Mouse (Mus musculus): Measurements from ENCODE around the gene Tbc1d22a. TPM values are rescaled to one million over a fixed set of nuclear protein-coding genes. Genes with fewer than 3 reads are reported as not detected.

Gene Tbc1d22a
- total RNA-seq, 1 experiment = 19.2 TPM

GRCm38 (mm10) chr15:86520201-86520600, 305.9 kb downstream of the Tbc1d22a start:
- no peak overlapping the region for H3K27ac ChIP-seq (ENCODE audit: insufficient read depth, low read depth, low read length, poor library complexity, severe bottlenecking)
- in situ Hi-C loops (cut with MboI; ENCODE audit: low sequenced_read_pairs in 2 of 2, unreplicated experiment in 2 of 2) = no loop called here
- H3K36me3 ChIP-seq (ENCODE audit: control insufficient read depth, insufficient read depth, low read length, poor library complexity, severe bottlenecking) = no peaks in the 10 kb centered on the region
- no peak overlapping the region for H3K4me3 ChIP-seq (ENCODE audit: insufficient read depth in 1 of 2, low read depth in 1 of 2, low read length in 2 of 2, poor library complexity in 1 of 2, severe bottlenecking in 1 of 2)
- TF ChIP-seq ZNF384 (IDR thresholded peaks at IDR 0.05; ENCODE audit: low read depth, low read length) (no peak), HCFC1 (IDR thresholded peaks at IDR 0.05; ENCODE audit: borderline replicate concordance, insufficient read depth, low read length) (no peak), ZC3H11A (IDR thresholded peaks at IDR 0.05; ENCODE audit: borderline replicate concordance, low read depth, low read length) (no peak), CHD2 (IDR thresholded peaks at IDR 0.05; ENCODE audit: low read depth, low read length) (no peak), MAFK (IDR thresholded peaks at IDR 0.05; ENCODE audit: insufficient read depth, low read depth, low read length) (no peak)
- DNase-seq (ENCODE audit: low read depth, low spot score) = no peak
- H3K9me3 ChIP-seq (ENCODE audit: control insufficient read depth, insufficient read depth, low read depth, low read length) = no peaks in the 10 kb centered on the region
- no peak overlapping the region for H3K9ac ChIP-seq (ENCODE audit: insufficient read depth, low read depth, low read length, poor library complexity, severe bottlenecking)
- no peaks in the 10 kb centered on the region for H3K4me1 ChIP-seq (ENCODE audit: control insufficient read depth in 2 of 2, insufficient read depth in 2 of 2, low read length in 2 of 2, poor library complexity in 1 of 2)

GRCm38 (mm10) chr15:86535356-86535755, 321.1 kb downstream of the Tbc1d22a start:
- no peak for TF ChIP-seq HCFC1 (IDR thresholded peaks at IDR 0.05; ENCODE audit: borderline replicate concordance, insufficient read depth, low read length)
- TF ChIP-seq ZNF384 (IDR thresholded peaks at IDR 0.05; ENCODE audit: low read depth, low read length) = no peak
- TF ChIP-seq MAFK (IDR thresholded peaks at IDR 0.05; ENCODE audit: insufficient read depth, low read depth, low read length) = no peak
- TF ChIP-seq ZC3H11A (IDR thresholded peaks at IDR 0.05; ENCODE audit: borderline replicate concordance, low read depth, low read length) = no peak
- no peak for TF ChIP-seq CHD2 (IDR thresholded peaks at IDR 0.05; ENCODE audit: low read depth, low read length)
- H3K9me3 ChIP-seq (ENCODE audit: control insufficient read depth, insufficient read depth, low read depth, low read length) = no peaks in the 10 kb centered on the region
- no peak for DNase-seq (ENCODE audit: low read depth, low spot score)
- H3K4me1 ChIP-seq (ENCODE audit: control insufficient read depth in 2 of 2, insufficient read depth in 2 of 2, low read length in 2 of 2, poor library complexity in 1 of 2) = no peaks in the 10 kb centered on the region
- in situ Hi-C loops (cut with MboI; ENCODE audit: low sequenced_read_pairs in 2 of 2, unreplicated experiment in 2 of 2) = no loop called here
- no peak overlapping the region for H3K4me3 ChIP-seq (ENCODE audit: insufficient read depth in 1 of 2, low read depth in 1 of 2, low read length in 2 of 2, poor library complexity in 1 of 2, severe bottlenecking in 1 of 2)
- H3K9ac ChIP-seq (ENCODE audit: insufficient read depth, low read depth, low read length, poor library complexity, severe bottlenecking) = no peak overlapping the region
- no peak overlapping the region for H3K27ac ChIP-seq (ENCODE audit: insufficient read depth, low read depth, low read length, poor library complexity, severe bottlenecking)
- no peaks in the 10 kb centered on the region for H3K36me3 ChIP-seq (ENCODE audit: control insufficient read depth, insufficient read depth, low read length, poor library complexity, severe bottlenecking)

- TF ChIP-seq ZC3H11A (IDR thresholded peaks at IDR 0.05; ENCODE audit: borderline replicate concordance, low read depth, low read length) = no peak
- no peak for TF ChIP-seq CHD2 (IDR thresholded peaks at IDR 0.05; ENCODE audit: low read depth, low read length)
- TF ChIP-seq HCFC1 (IDR thresholded peaks at IDR 0.05; ENCODE audit: borderline replicate concordance, insufficient read depth, low read length) = no peak
- no peak for TF ChIP-seq ZNF384 (IDR thresholded peaks at IDR 0.05; ENCODE audit: low read depth, low read length)
- no peak for TF ChIP-seq MAFK (IDR thresholded peaks at IDR 0.05; ENCODE audit: insufficient read depth, low read depth, low read length)
- Histone ChIP-seq H3K9ac (ENCODE audit: insufficient read depth, low read depth, low read length, poor library complexity, severe bottlenecking) (no peak overlapping the region), H3K4me3 (ENCODE audit: insufficient read depth in 1 of 2, low read depth in 1 of 2, low read length in 2 of 2, poor library complexity in 1 of 2, severe bottlenecking in 1 of 2) (no peak overlapping the region), H3K36me3 (ENCODE audit: control insufficient read depth, insufficient read depth, low read length, poor library complexity, severe bottlenecking) (no peaks in the 10 kb centered on the region), H3K9me3 (ENCODE audit: control insufficient read depth, insufficient read depth, low read depth, low read length) (no peaks in the 10 kb centered on the region), H3K4me1 (ENCODE audit: control insufficient read depth in 2 of 2, insufficient read depth in 2 of 2, low read length in 2 of 2, poor library complexity in 1 of 2) (no peaks in the 10 kb centered on the region), H3K27ac (ENCODE audit: insufficient read depth, low read depth, low read length, poor library complexity, severe bottlenecking) (no peak overlapping the region)
- DNase-seq (ENCODE audit: low read depth, low spot score) = no peak
- in situ Hi-C loops (cut with MboI; ENCODE audit: low sequenced_read_pairs in 2 of 2, unreplicated experiment in 2 of 2) = no loop called here
These were observed 328.1 kb downstream of the Tbc1d22a start for GRCm38 (mm10) chr15:86542371-86542770.

GRCm38 (mm10) chr15:86544122-86544795, 330.0 kb downstream of the Tbc1d22a start:
- H3K4me3 ChIP-seq (ENCODE audit: insufficient read depth in 1 of 2, low read depth in 1 of 2, low read length in 2 of 2, poor library complexity in 1 of 2, severe bottlenecking in 1 of 2) = no peak overlapping the region
- H3K9me3 ChIP-seq (ENCODE audit: control insufficient read depth, insufficient read depth, low read depth, low read length) = no peaks in the 10 kb centered on the region
- TF ChIP-seq MAFK (IDR thresholded peaks at IDR 0.05; ENCODE audit: insufficient read depth, low read depth, low read length) (no peak), ZC3H11A (IDR thresholded peaks at IDR 0.05; ENCODE audit: borderline replicate concordance, low read depth, low read length) (no peak), ZNF384 (IDR thresholded peaks at IDR 0.05; ENCODE audit: low read depth, low read length) (no peak), HCFC1 (IDR thresholded peaks at IDR 0.05; ENCODE audit: borderline replicate concordance, insufficient read depth, low read length) (no peak), CHD2 (IDR thresholded peaks at IDR 0.05; ENCODE audit: low read depth, low read length) (no peak)
- H3K36me3 ChIP-seq (ENCODE audit: control insufficient read depth, insufficient read depth, low read length, poor library complexity, severe bottlenecking) = no peaks in the 10 kb centered on the region
- in situ Hi-C loops (cut with MboI; ENCODE audit: low sequenced_read_pairs in 2 of 2, unreplicated experiment in 2 of 2) = no loop called here
- DNase-seq (ENCODE audit: low read depth, low spot score) = peak; percentile 26
- H3K4me1 ChIP-seq (ENCODE audit: control insufficient read depth in 2 of 2, insufficient read depth in 2 of 2, low read length in 2 of 2, poor library complexity in 1 of 2) = no peaks in the 10 kb centered on the region
- no peak overlapping the region for H3K27ac ChIP-seq (ENCODE audit: insufficient read depth, low read depth, low read length, poor library complexity, severe bottlenecking)
- no peak overlapping the region for H3K9ac ChIP-seq (ENCODE audit: insufficient read depth, low read depth, low read length, poor library complexity, severe bottlenecking)

Other genes with a start within 250 kb of the Tbc1d22a start
- 12.6 and 40.3 TPM in 2 replicates for gene Celsr1, start 180.7 kb upstream of the Tbc1d22a start, total RNA-seq (2012; rRNA removed)
- 19.6 and 24.5 TPM in 2 replicates for gene Gramd4, start 156.8 kb upstream of the Tbc1d22a start, total RNA-seq (2012; rRNA removed)
- 2.4 and 3.4 TPM in 2 replicates for gene Cerk, start 28.3 kb upstream of the Tbc1d22a start, total RNA-seq (2012; rRNA removed)

Data from ES-E14 (cell line).